Mouse (Mus musculus) spleen, postnatal 14 days (tissue): ENCODE results near the gene Lin52.

Experiments
- DNase-seq, 2 experiments: peaks; one replicate each; pipeline ENCODE4 v3.0.0; 2021 to 2022; ENCODE audit warnings: low spot score in 2 of 2

Lin52 gene

GRCm38 (mm10) chr12:84468701-84469100 is 17.5 kb downstream of the Lin52 start:
- no peak for DNase-seq

GRCm38 (mm10) chr12:84478937-84479336 is 27.7 kb downstream of the Lin52 start:
- DNase-seq: no peak

DNA sequence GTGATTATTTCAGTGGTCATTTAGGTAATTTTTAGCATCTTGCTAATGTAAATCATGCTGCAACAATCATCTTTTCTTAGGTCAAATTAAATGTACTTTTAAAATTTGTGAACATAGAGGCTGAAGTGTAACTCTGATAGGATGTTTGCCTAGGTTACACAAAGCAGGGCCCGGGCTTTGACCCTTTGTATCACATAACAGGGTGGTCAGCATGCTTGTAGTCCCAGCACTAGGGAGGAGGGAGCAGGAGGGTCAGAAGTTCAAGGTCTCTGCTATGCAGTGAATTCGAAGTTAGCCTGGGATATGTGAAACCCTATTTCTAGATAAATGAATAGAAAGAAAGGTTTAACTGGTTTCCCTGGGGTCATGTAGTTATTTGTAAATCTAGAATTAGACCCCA is 30.0 kb downstream of the Lin52 start:
- DNase-seq: no peak

DNA sequence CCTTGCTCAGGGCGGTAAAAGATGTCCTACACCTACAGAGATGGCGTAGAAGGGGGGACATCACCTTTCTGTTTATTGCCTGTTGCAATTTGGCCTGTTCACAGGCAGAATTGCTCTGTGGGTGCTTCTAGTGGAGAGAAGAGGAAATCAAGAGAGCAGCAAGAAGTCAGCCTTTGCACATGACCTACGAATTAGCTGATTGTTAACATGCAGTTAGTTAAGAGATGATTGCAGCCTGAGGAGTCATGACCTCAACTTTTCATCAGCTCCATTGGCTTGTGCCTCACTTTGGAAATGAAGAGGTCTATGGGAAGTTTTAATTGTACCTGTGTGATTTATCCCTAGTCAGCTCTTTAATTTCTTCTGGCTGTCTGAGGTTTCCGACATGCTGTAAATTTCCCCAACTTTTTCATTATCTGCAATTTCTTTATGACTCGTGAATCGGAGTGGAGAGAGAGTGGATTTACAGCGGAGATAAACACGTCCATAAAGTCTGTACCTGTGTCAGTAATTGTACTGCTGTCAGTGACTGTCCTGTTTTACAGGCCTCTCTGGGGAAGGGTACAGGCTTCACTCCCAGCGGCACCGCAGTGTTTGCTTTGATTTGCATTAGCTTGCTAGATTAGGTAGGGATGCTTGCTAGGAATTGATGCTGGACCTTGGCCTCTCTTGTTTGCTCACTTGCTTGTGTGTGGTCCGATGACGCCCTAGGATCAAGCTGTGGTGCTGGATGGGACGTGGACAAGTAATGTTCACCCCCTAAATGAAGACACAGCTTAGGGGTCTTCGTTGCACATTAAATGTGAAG is 31.8 kb downstream of the Lin52 start:
- DNase-seq: no peak

DNA sequence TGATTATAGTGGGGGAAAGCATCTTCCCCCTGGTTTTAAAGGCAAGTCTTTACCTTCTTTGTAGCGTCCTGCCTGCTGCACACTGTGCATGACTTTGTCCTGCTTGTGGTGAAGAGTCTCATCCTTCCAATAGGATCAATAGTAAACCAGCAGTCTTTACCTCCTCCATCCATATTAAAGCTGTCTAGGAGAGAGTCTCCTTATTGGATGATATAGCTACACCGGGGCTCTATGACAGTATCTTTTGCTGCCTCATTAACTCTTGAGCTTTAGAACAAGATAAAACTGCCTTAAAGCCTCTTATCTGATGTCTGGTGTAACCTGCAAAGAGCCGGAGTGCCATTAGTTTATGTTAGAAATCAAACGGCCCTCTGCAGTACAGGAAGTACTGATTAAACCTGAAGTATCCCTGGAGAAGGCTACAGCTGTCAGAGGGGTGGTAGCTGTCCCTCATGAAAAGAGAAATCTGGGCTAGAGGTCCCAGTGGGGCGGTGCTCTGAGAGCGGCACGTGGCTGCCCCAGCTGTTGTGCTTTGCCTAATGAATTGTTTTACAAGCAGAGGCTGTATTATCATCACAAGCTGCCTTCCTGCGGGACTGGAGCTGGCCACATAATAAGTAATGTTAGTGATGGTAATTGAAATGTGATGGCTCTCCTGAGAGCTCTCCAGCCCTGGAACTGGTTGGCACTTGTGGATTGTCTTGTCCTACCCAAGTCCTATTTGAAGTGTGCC is 36.3 kb downstream of the Lin52 start:
- no peak for DNase-seq

DNA sequence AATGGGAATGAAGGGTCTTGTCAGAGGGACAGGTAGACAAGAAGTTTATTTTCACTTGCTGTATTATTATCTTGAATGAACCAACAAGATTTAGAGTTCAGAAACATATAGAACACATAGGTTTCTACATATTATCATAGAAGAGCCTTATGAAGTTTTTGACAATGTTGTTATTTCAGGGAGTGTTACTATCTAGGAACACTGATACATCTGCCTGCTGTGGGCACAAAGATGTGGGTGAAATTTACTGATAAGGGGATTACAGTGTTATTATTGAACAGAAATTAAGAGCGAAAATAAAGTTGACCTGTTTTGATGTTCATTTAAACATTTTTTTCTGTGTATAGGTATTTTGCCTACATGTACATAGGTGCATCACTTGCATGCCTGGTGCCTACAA is 45.6 kb downstream of the Lin52 start:
- no peak for DNase-seq

DNA sequence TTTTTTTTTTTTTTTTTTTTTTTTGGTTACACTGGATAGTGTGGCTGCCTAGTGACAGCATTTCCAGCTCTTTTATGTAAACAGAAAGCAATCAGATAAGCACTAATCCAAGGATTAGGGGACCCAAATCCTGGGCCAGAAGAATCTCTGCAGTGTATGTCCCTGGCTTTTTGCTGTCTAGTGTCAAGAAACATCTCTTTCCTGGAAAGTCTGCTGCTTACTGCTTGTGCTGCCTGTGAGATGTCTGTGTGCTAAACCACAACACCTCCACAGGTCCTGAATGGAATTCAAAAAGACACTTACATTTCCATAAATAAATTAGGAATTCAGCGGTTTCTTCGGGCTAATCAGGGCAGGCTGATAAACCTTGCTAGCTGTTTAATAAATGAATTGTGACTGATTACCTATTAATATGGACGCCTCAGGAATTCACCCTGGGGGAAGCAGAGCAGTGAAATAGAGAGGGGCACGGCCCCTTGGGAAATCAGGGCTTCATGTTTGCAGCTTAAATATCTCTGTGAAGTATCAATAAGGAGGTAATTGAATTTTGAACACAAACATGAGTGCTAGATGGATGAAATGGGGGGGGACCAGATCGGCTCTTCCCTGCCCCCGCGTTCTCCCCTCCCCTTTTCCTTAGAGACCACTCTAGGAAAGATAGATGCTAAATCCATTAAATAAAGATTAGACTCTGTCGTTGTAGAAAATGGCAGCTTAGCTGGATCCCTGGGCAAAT is 49.5 kb downstream of the Lin52 start:
- no peak for DNase-seq

DNA sequence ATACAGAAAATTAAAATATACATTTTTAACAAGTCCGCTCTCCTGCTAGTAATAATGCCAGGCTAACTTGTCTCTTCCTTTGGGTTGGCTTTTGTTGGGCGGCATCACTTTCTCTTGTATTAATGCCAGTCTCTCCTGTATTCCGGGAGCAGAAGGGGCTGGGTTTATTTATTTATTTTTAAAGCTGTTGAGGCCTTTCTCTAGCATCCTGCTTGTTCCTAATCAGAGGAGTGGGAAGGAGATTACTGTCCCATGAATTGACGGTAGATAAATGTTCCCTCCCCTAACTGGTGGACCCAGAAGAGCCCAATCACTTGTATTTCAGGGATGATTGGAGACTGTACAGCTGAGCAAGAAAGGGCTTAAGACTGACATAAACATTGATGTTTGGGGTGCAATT is 50.1 kb downstream of the Lin52 start:
- DNase-seq: no peak

- no peak for DNase-seq
Measured at GRCm38 (mm10) chr12:84506856-84507255, 55.6 kb downstream of the Lin52 start.

- DNase-seq: no peak
Measured at GRCm38 (mm10) chr12:84512016-84512415, 60.8 kb downstream of the Lin52 start.

- no peak for DNase-seq
Measured at GRCm38 (mm10) chr12:84515486-84515885, 64.3 kb downstream of the Lin52 start.

GRCm38 (mm10) chr12:84516642-84517041 is 65.4 kb downstream of the Lin52 start:
- DNase-seq: no peak

DNA sequence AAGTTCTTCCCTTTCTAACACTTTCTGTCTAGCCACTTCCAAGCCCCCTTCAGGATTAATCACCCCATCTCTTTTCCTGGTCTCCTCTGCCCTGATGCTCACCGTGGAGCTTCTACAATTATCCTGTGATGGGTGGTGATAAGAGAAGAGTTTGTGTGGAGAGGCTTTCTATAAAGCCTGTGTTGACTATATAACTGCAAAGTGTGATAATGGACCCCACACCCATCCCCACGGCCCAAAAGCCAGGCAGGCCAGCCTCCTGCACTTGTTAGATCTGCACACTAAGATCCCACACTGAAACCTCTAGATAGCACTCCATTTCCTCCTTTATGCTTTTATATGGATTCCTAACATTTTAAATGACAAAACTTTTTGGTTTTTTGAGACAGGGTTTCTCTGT is 66.8 kb downstream of the Lin52 start:
- DNase-seq: no peak

GRCm38 (mm10) chr12:84523728-84524127 is 72.5 kb downstream of the Lin52 start:
- DNase-seq: no peak

GRCm38 (mm10) chr12:84524147-84525050 is 73.2 kb downstream of the Lin52 start:
- no peak for DNase-seq

DNA sequence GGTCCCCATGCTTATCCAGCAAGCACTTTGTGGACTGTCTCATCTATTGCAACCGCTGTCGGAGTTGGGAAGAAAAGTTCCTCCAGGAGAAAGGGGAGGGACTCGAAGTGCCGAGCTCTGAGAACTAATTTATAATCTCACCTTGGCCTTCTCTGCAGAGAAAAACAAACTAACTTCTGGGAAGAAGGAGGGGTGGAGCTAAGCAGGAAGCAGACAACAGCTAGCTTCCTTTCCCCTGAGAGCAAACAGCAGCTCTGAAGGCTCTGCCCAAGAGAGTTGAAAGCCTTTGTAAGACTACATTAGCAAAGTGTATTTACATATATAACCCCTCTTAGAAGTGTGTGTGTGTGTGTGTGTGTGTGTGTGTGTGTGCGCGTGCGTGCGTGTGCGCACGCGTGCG is 74.2 kb downstream of the Lin52 start:
- no peak for DNase-seq

GRCm38 (mm10) chr12:84530426-84530825 is 79.2 kb downstream of the Lin52 start:
- DNase-seq: no peak

DNA sequence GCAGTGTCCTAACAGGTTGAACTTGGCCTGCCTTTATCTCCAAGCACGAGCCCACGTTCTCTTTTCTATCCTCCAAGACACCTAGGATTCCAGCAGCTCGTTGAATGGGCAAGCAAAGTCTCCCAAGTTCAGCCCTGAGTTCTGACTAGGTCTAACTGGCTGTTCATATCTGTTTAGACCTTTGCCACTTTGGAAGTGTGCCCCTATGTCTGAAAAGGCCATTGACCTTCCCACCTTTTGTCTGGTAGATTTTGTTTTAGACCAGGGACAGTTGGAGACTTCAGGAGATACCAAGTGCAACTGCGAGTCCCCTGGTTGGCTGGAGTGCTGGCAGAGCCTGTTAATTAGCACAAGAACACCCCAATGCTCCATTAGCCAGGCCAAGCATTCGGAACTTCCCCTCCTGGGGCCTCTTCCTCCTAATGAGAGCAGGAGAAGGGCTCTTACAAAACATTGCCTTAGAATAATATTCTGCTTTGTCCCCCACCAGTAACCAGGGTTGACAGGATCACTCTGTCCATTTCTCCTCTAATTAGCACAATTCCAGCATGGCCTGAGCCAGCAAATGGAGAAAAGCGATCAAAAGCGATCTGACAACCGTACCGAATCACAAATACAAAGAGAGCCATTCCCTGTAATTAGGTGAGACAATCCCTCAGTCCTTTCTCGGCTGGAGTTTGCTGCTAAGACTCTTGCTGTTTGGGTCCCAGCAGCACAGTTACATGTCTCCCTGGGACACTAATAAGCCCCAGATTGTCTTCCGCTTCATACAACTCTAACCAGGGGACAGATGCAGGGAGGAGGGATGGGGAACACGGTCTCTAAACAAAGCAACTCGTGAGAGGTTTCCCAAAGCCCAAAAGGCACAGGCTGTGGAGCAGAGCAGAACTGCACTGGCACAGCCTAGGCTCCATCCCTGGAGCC is 80.9 kb downstream of the Lin52 start:
- no peak for DNase-seq

DNA sequence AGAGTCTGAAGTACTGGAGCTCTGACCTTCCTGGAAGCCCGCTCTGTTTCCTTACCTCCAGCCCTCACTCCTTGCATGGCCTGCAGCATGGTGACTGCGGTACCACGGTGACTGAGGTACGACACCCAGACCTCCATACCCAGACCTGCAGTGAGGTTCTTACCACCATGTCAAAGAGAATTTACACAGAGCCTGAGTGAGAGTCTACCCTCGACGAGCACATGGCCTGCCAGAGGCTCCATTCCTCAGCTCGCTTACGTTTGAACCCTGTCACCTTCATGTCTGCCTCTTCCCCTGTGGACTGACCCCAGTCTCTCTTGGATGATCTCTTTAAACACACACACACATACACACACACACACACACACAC is 81.6 kb downstream of the Lin52 start:
- no peak for DNase-seq

DNA sequence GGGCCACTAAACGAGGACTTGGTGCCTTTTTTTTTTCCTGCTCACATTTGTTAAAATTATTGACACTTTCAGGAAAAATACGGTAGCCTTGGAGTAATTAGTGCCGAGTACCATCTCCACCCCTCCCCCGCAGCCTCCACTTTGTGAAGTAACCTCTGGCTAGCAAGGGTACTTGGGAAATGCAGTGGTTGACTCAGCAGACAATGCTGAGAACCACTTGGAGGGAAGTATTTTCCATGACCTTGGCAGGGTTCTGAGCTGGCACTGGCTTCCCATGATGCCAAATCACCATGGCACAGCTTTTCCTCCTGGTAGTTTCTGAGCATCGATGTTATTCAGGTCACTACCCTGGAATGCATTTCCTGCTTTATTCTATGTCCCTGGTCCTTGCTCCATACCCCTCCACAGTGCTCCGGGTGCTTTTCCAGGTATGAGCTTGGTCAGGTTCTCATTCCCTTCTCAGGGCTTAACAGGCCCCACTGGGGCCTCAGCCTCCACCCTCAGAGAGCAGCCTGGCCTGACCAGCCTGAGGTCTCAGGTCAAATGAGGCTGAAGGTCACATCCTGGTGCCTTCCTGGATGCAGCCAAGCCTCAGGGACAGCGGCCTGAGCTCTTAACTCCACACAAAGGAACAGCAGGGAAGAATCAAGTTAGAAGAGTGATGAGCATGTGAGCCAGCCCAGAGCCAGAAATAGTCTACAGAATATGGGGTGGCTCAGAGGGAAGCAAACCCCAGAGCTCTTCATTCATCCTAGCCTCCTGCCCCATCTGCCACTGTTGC is 82.7 kb downstream of the Lin52 start:
- DNase-seq: no peak
